In the genomic region with DNA sequence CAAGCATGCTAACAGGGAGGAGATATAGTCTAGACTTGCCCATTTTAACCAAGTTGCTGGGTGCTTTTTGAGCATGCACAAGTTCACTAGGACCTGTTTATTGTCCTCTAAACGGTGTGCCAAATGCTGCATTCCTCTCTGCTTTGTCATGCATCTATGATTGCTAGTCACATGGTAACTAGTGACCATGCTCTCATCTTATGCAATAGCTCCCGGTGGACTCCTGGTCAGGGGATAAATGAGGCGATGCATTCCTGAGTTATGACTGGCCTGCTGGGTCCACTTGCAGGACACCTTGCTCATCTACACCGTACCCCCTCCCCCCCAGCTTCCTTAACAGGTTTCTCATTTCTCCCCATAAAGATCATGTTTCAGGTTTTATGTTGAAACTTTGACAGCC, we compare ENCODE assay signal across 11 mouse cellular contexts.
DNase-seq lines count a peak whose midpoint lies in the region; ATAC-seq and TF ChIP-seq lines count a peak whose summit lies in the region.
"Had no signal": no experiment of that assay in that cellular context is flagged by ENCODE, and none has a peak within 500 bp of the region (broad histone marks: within the 10 kb centered on the region; RNA-seq: fewer than 3 reads in every experiment).

No protein-coding gene starts in this region.

- TF ChIP-seq CTCF in layer of hippocampus, adult 2 months (conservative IDR thresholded peaks at IDR 0.05) = no peak

- H3K36me3 ChIP-seq in embryonic facial prominence, embryonic 14.5 days (ENCODE audit: control insufficient read depth, insufficient read depth, low read length) = no peaks in the 10 kb centered on the region
- no peaks in the 10 kb centered on the region for H3K36me3 ChIP-seq in kidney, embryonic 15.5 days
- H3K36me3 ChIP-seq in hindbrain, embryonic 14.5 days (replicated peaks; ENCODE audit: control insufficient read depth, insufficient read depth) = no peaks in the 10 kb centered on the region
- H3K36me3 ChIP-seq: neural tube, embryonic 13.5 days had no signal

- H3K4me3 ChIP-seq in embryonic facial prominence, embryonic 14.5 days (ENCODE audit: low read depth, low read length) = no peak overlapping the region
- no peak overlapping the region for H3K4me3 ChIP-seq in kidney, embryonic 15.5 days (replicated peaks)
- H3K4me3 ChIP-seq in layer of hippocampus, adult 2 months = no peak overlapping the region
- no peak overlapping the region for H3K4me3 ChIP-seq in hindbrain, embryonic 14.5 days (replicated peaks; ENCODE audit: low read length)
- H3K4me3 ChIP-seq: neural tube, embryonic 13.5 days had no signal

- H3K9me3 ChIP-seq in embryonic facial prominence, embryonic 14.5 days (ENCODE audit: control insufficient read depth, low read length) = no peaks in the 10 kb centered on the region
- H3K9me3 ChIP-seq in kidney, embryonic 15.5 days (replicated peaks) = no peaks in the 10 kb centered on the region
- no peaks in the 10 kb centered on the region for H3K9me3 ChIP-seq in hindbrain, embryonic 14.5 days (ENCODE audit: control insufficient read depth, low read length)
- H3K9me3 ChIP-seq: neural tube, embryonic 13.5 days had no signal

- WGBS in embryonic facial prominence, embryonic 14.5 days = 55% methylated on average over 4 of the region's 4 CpGs
- 23% methylated on average over 4 of the region's 4 CpGs for WGBS in kidney, embryonic 15.5 days
- WGBS in hindbrain, embryonic 14.5 days = 79% methylated on average over 4 of the region's 4 CpGs

- H3K9ac ChIP-seq in embryonic facial prominence, embryonic 14.5 days (ENCODE audit: low read depth, low read length) = no peak overlapping the region
- H3K9ac ChIP-seq in kidney, embryonic 15.5 days = no peak overlapping the region
- H3K9ac ChIP-seq in hindbrain, embryonic 14.5 days = no peak overlapping the region
- H3K9ac ChIP-seq: neural tube, embryonic 13.5 days had no signal

- peaks cover 5% of the 10 kb centered on the region; the same call in 1 of the 2 replicates for H3K4me1 ChIP-seq in embryonic facial prominence, embryonic 14.5 days (ENCODE audit: control insufficient read depth, insufficient read depth, low read length)
- H3K4me1 ChIP-seq in kidney, embryonic 15.5 days = no peaks in the 10 kb centered on the region
- H3K4me1 ChIP-seq in hindbrain, embryonic 14.5 days (replicated peaks; ENCODE audit: control insufficient read depth, insufficient read depth, low read length) = peaks cover 6% of the 10 kb centered on the region; the same call in 1 of the 2 replicates

- H3K27ac ChIP-seq in embryonic facial prominence, embryonic 14.5 days (replicated peaks; ENCODE audit: low read depth, low read length) = no peak overlapping the region
- no peak overlapping the region for H3K27ac ChIP-seq in kidney, embryonic 15.5 days
- no peak overlapping the region for H3K27ac ChIP-seq in layer of hippocampus, adult 2 months
- H3K27ac ChIP-seq in hindbrain, embryonic 14.5 days = no peak overlapping the region
- H3K27ac ChIP-seq: neural tube, embryonic 13.5 days had no signal

- DNase-seq in lung, adult 18-20 months = peak; percentile 17 to 58
- DNase-seq in lung, postnatal 4 days = no peak
- peak; percentile 7 for DNase-seq in embryonic facial prominence, embryonic 14.5 days (ENCODE audit: low spot score)
- peak; percentile 21 for DNase-seq in urinary bladder, postnatal 25 days (ENCODE audit: low spot score)
- no peak for DNase-seq in layer of hippocampus, adult 2 months (ENCODE audit: low spot score in 2 of 2)
- DNase-seq in hindbrain, embryonic 14.5 days (ENCODE audit: low spot score) = no peak
- DNase-seq: left cerebral cortex, postnatal 4 days; thymus, postnatal 14 days had no signal

- ATAC-seq in embryonic facial prominence, embryonic 14.5 days (ENCODE audit: low read depth) = no peak
- peak; percentile 91 for ATAC-seq in kidney, embryonic 15.5 days (replicated peaks; ENCODE audit: low FRiP score)
- ATAC-seq in granulocyte monocyte progenitor cell, adult 5-6 weeks (replicated peaks; ENCODE audit: poor library complexity, severe bottlenecking) = no peak
- ATAC-seq in hindbrain, embryonic 14.5 days (ENCODE audit: low FRiP score) = no peak

- H3K4me2 ChIP-seq in embryonic facial prominence, embryonic 14.5 days (ENCODE audit: low read depth, low read length) = no peak overlapping the region
- no peak overlapping the region for H3K4me2 ChIP-seq in kidney, embryonic 15.5 days
- no peak overlapping the region for H3K4me2 ChIP-seq in hindbrain, embryonic 14.5 days (replicated peaks)
- H3K4me2 ChIP-seq: neural tube, embryonic 13.5 days had no signal

- H3K27me3 ChIP-seq in embryonic facial prominence, embryonic 14.5 days (replicated peaks; ENCODE audit: control insufficient read depth, insufficient read depth, low read length) = no peaks in the 10 kb centered on the region
- no peaks in the 10 kb centered on the region for H3K27me3 ChIP-seq in kidney, embryonic 15.5 days
- no peaks in the 10 kb centered on the region for H3K27me3 ChIP-seq in hindbrain, embryonic 14.5 days (ENCODE audit: control insufficient read depth, insufficient read depth, low read length)
- H3K27me3 ChIP-seq: neural tube, embryonic 13.5 days had no signal

Comparison
In these comparisons a context has a peak if more than half of its experiments do, and no peak if none do; other contexts are left out.
1. DNase-seq: peak in lung, adult 18-20 months (2 of 2), embryonic facial prominence, embryonic 14.5 days (single experiment) and urinary bladder, postnatal 25 days (single experiment); none in lung, postnatal 4 days (0 of 2), layer of hippocampus, adult 2 months (0 of 2) and hindbrain, embryonic 14.5 days (single experiment).